Mouse (Mus musculus) left cerebral cortex, adult 18-20 months (tissue): ENCODE results near the gene Gm8050. TPM values are rescaled to one million over a fixed set of nuclear protein-coding genes. Genes with fewer than 3 reads are reported as not detected.
A peak's percentile ranks its signal among the peaks of the same experiment; 100 is the strongest.
"Not testable (repeated sequence)": the region's sequence is repeated elsewhere in the genome, so short reads cannot be mapped to it uniquely, and the experiment has no call there.

Experiments
- DNase-seq, 2 experiments: peaks; one replicate each; pipeline ENCODE4 v3.0.0; 2021 to 2022; ENCODE audit warnings: low spot score in 2 of 2, mixed read lengths in 1 of 2
- long read RNA-seq, 2 experiments: library from polyadenylated mRNA; stranded (forward); transcript quantifications; one replicate each; pipeline ENCODE4 v2.0.0; 2021
- total RNA-seq, 2 experiments: library from RNA; stranded (reverse); gene quantifications; 2 replicates each; pipeline ENCODE4 v1.2.3; 2021

Gm8050 gene
- total RNA-seq: not detected
- long read RNA-seq, experiment 1: 0 reads
- long read RNA-seq, experiment 2: 0 reads

DNA sequence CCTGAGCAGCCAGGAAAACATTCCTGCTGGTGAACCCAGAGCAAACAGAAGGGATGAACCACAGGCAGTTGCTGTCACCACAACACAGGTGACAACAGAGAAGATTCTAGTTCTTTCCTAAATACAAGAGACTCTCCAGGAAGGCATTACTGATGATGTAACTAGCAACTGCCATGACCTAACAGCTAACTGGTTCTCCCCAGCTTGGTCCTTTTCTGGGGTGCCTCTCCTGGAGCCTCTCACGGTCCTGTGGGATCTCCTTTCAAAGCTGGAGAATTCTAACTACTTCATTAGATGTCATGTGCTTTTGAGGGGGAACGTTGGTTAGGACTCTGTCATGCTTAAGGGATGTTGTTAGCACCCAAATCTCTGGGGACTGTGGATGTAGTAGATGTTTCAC lies at the start of gene Gm8050:
Gene Gm8050 (minus strand): TSS at position 101 of the 400 bp plus-strand sequence.
- DNase-seq: not testable (repeated sequence)

GRCm38 (mm10) chr14:6757231-6757536 lies 37.1 kb upstream of the Gm8050 start:
- not testable (repeated sequence) for DNase-seq

DNA sequence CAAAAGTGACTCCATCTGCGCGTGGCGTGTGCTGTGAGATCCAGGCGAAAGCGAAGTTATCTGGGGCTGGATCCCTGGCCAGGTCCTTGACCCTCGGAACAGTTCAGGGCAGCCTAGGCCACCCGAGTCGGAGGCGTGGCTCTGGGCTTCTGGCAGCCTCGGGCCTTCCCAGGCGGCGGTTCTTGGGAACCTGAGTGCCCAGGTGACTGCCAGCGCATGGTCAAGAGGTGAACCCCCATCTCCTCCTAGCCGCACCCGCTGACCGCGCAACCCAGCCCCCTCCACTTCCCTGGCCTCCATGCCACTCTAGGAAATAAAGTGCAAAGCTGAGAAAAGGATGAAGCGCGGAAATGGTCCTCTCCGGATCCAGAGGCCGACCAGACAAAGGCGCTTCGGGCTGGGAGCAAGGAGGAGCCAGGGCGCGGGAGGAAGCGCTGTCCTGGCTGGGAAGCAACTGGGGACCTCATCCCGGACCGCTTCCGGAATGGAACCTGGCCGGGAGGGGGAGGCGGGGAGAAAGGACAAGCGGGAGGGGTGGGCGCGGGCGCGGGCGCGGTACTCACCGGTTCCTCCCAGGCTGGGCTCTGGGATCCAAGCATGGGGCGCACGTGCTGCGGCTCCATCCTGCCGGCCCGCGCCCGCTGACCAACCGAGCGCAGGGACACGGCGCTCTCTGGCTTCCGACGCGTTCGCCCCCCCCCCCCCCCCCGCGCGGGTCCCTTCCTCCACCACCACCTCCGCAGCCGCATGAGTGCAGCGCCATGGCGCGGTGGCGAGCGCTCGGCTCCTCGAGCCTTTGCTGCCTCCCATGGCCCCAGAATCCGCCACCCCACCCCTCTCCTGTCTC lies 36.6 kb upstream of the Gm8050 start:
- DNase-seq: peak in 1 of 2 experiments; percentile 3

DNA sequence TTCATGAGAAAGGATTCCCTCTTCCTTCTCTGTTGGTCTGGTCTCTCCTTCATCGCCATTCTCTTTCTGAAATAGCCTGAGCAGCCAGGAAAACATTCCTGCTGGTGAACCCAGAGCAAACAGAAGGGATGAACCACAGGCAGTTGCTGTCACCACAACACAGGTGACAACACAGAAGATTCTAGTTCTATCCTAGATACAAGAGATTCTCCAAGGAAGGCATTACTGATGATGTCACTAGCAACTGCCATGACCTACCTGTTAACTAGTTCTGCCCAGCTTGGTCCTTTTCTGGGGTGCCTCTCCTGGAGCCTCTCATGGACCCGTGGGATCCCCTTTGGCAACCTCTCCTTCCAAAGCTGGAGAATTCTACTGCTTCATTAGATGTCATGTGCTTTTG lies 22.2 kb upstream of the Gm8050 start, which contains the start of gene Gm3636:
Gene Gm3636 (minus strand): TSS at position 101 of the 400 bp plus-strand sequence.
- DNase-seq: not testable (repeated sequence)

GRCm38 (mm10) chr14:6684070-6684469 lies 36.0 kb downstream of the Gm8050 start, which contains the start of gene Gm10251:
Gene Gm10251 (minus strand): TSS chr14:6684170.
- DNase-seq: not testable (repeated sequence)

Other genes with a start within 250 kb of the Gm8050 start
- gene Gm8356, start 183.0 kb downstream of the Gm8050 start, total RNA-seq: not detected
- under 1 TPM in 1 of 2 experiments, not detected in 1; 0.28 TPM for gene Gm3629, start 129.6 kb downstream of the Gm8050 start, total RNA-seq
- not detected for gene Gm3460, start 97.8 kb downstream of the Gm8050 start, total RNA-seq
- gene Gm10251, start 36.1 kb downstream of the Gm8050 start, total RNA-seq: not detected
- gene Gm3636, start 22.1 kb upstream of the Gm8050 start, total RNA-seq: 1 to 10 TPM; 3.2 to 5.1 TPM
- gene Gm8362, start 54.2 kb upstream of the Gm8050 start, total RNA-seq: not detected
- under 1 TPM in 1 of 2 experiments, not detected in 1; 0.21 TPM for gene Gm3642, start 120.1 kb upstream of the Gm8050 start, total RNA-seq
- gene Gm3667, start 169.7 kb upstream of the Gm8050 start, total RNA-seq: 1 to 10 TPM; 1.2 to 1.4 TPM